Mouse (Mus musculus): ENCODE measurements at regions not wholly inside any gene's neighbourhood (a gene's known extent, or its start where the extent isn't known, plus 50 kb on each side); places are given as distances from the start of the nearest gene placed in this dataset.
A peak's percentile ranks its signal among the peaks of the same experiment; 100 is the strongest.

GRCm38 (mm10) chr17:62977136-62977535, 96.0 kb upstream of the Efna5 start:
- DNase-seq (ENCODE audit: low spot score), result no peak

GRCm38 (mm10) chr17:62974627-62975279, 93.6 kb upstream of the Efna5 start:
- Histone ChIP-seq H3K4me2 (ENCODE audit: low read length) (no peak overlapping the region), H3K4me3 (ENCODE audit: low read depth, low read length) (no peak overlapping the region), H3K27me3 (replicated peaks; ENCODE audit: control insufficient read depth, insufficient read depth, low read length) (no peaks in the 10 kb centered on the region), H3K9me3 (ENCODE audit: control insufficient read depth, low read length) (peaks cover 6% of the 10 kb centered on the region; the same call in 1 of the 2 replicates), H3K27ac (ENCODE audit: low read depth) (no peak overlapping the region), H3K9ac (ENCODE audit: low read length) (no peak overlapping the region), H3K36me3 (ENCODE audit: control insufficient read depth, insufficient read depth, low read length) (no peaks in the 10 kb centered on the region), H3K4me1 (replicated peaks; ENCODE audit: control insufficient read depth, insufficient read depth, low read length) (peaks cover 11% of the 10 kb centered on the region; the same call in 1 of the 2 replicates)
- no peak for ATAC-seq (replicated peaks; ENCODE audit: low FRiP score, low TSS enrichment, low read depth)
- no peak for DNase-seq (ENCODE audit: low spot score)
- WGBS, result 74% methylated on average over 8 of the region's 8 CpGs

More at GRCm38 (mm10) chr17:62977136-62977535, 96.0 kb upstream of the Efna5 start:
- 55% methylated on average over 4 of the region's 4 CpGs for WGBS
- H3K4me2 ChIP-seq (ENCODE audit: low read length), result no peak overlapping the region
- H3K9ac ChIP-seq (ENCODE audit: low read length), result no peak overlapping the region
- peaks cover 4% of the 10 kb centered on the region; the same call in 1 of the 2 replicates for H3K9me3 ChIP-seq (ENCODE audit: control insufficient read depth, low read length)
- no peaks in the 10 kb centered on the region for H3K36me3 ChIP-seq (ENCODE audit: control insufficient read depth, insufficient read depth, low read length)
- H3K4me3 ChIP-seq (ENCODE audit: low read depth, low read length), result no peak overlapping the region
- H3K27ac ChIP-seq (ENCODE audit: low read depth), result no peak overlapping the region
- H3K4me1 ChIP-seq (replicated peaks; ENCODE audit: control insufficient read depth, insufficient read depth, low read length), result peaks cover 11% of the 10 kb centered on the region; the same call in 1 of the 2 replicates
- no peaks in the 10 kb centered on the region for H3K27me3 ChIP-seq (replicated peaks; ENCODE audit: control insufficient read depth, insufficient read depth, low read length)
- ATAC-seq (replicated peaks; ENCODE audit: low FRiP score, low TSS enrichment, low read depth), result no peak

GRCm38 (mm10) chr17:62969025-62969424, 87.9 kb upstream of the Efna5 start:
- no peak overlapping the region for H3K4me3 ChIP-seq (ENCODE audit: low read depth, low read length)
- H3K9me3 ChIP-seq (ENCODE audit: control insufficient read depth, low read length), result peaks cover 6% of the 10 kb centered on the region; the same call in 1 of the 2 replicates
- no peaks in the 10 kb centered on the region; the same call in 1 of the 2 replicates for H3K4me1 ChIP-seq (replicated peaks; ENCODE audit: control insufficient read depth, insufficient read depth, low read length)
- H3K4me2 ChIP-seq (ENCODE audit: low read length), result no peak overlapping the region
- ATAC-seq (replicated peaks; ENCODE audit: low FRiP score, low TSS enrichment, low read depth), result no peak
- H3K9ac ChIP-seq (ENCODE audit: low read length), result no peak overlapping the region
- H3K27ac ChIP-seq (ENCODE audit: low read depth), result peak overlapping the region; percentile 57
- no peaks in the 10 kb centered on the region for H3K27me3 ChIP-seq (replicated peaks; ENCODE audit: control insufficient read depth, insufficient read depth, low read length)
- whole genome bisulfite sequencing, result 22% methylated on average over 6 of the region's 6 CpGs
- no peaks in the 10 kb centered on the region for H3K36me3 ChIP-seq (ENCODE audit: control insufficient read depth, insufficient read depth, low read length)
- no peak for DNase-seq (ENCODE audit: low spot score)

GRCm38 (mm10) chr17:62963824-62964223, 82.7 kb upstream of the Efna5 start:
- Histone ChIP-seq H3K36me3 (ENCODE audit: control insufficient read depth, insufficient read depth, low read length) (no peaks in the 10 kb centered on the region), H3K27me3 (replicated peaks; ENCODE audit: control insufficient read depth, insufficient read depth, low read length) (no peaks in the 10 kb centered on the region), H3K4me2 (ENCODE audit: low read length) (no peak overlapping the region), H3K27ac (ENCODE audit: low read depth) (no peak overlapping the region), H3K9ac (ENCODE audit: low read length) (no peak overlapping the region), H3K4me1 (replicated peaks; ENCODE audit: control insufficient read depth, insufficient read depth, low read length) (peaks cover 7% of the 10 kb centered on the region; the same call in 1 of the 2 replicates), H3K4me3 (ENCODE audit: low read depth, low read length) (no peak overlapping the region), H3K9me3 (ENCODE audit: control insufficient read depth, low read length) (no peaks in the 10 kb centered on the region)
- 59% methylated on average over 4 of the region's 4 CpGs for WGBS
- ATAC-seq (replicated peaks; ENCODE audit: low FRiP score, low TSS enrichment, low read depth) (no peak), DNase-seq (ENCODE audit: low spot score) (no peak)

GRCm38 (mm10) chr17:62962292-62962618, 81.1 kb upstream of the Efna5 start:
- Histone ChIP-seq H3K27me3 (replicated peaks; ENCODE audit: control insufficient read depth, insufficient read depth, low read length) (no peaks in the 10 kb centered on the region), H3K9me3 (ENCODE audit: control insufficient read depth, low read length) (no peaks in the 10 kb centered on the region), H3K4me2 (ENCODE audit: low read length) (no peak overlapping the region), H3K36me3 (ENCODE audit: control insufficient read depth, insufficient read depth, low read length) (no peaks in the 10 kb centered on the region), H3K9ac (ENCODE audit: low read length) (no peak overlapping the region), H3K4me1 (replicated peaks; ENCODE audit: control insufficient read depth, insufficient read depth, low read length) (peaks cover 7% of the 10 kb centered on the region; the same call in 1 of the 2 replicates), H3K4me3 (ENCODE audit: low read depth, low read length) (no peak overlapping the region), H3K27ac (ENCODE audit: low read depth) (no peak overlapping the region)
- ATAC-seq (replicated peaks; ENCODE audit: low FRiP score, low TSS enrichment, low read depth) (no peak), DNase-seq (ENCODE audit: low spot score) (no peak)
- WGBS, result 76% methylated on average over 3 of the region's 3 CpGs

GRCm38 (mm10) chr17:62961596-62962291, 80.6 kb upstream of the Efna5 start:
- Histone ChIP-seq H3K4me2 (ENCODE audit: low read length) (no peak overlapping the region), H3K4me1 (replicated peaks; ENCODE audit: control insufficient read depth, insufficient read depth, low read length) (peaks cover 7% of the 10 kb centered on the region; the same call in 1 of the 2 replicates), H3K4me3 (ENCODE audit: low read depth, low read length) (no peak overlapping the region), H3K27me3 (replicated peaks; ENCODE audit: control insufficient read depth, insufficient read depth, low read length) (no peaks in the 10 kb centered on the region), H3K36me3 (ENCODE audit: control insufficient read depth, insufficient read depth, low read length) (no peaks in the 10 kb centered on the region), H3K27ac (ENCODE audit: low read depth) (no peak overlapping the region), H3K9me3 (ENCODE audit: control insufficient read depth, low read length) (no peaks in the 10 kb centered on the region), H3K9ac (ENCODE audit: low read length) (no peak overlapping the region)
- ATAC-seq (replicated peaks; ENCODE audit: low FRiP score, low TSS enrichment, low read depth) (no peak), DNase-seq (ENCODE audit: low spot score) (no peak)
- 51% methylated on average over 19 of the region's 19 CpGs for WGBS

- peaks cover 7% of the 10 kb centered on the region; the same call in 1 of the 2 replicates for H3K4me1 ChIP-seq (replicated peaks; ENCODE audit: control insufficient read depth, insufficient read depth, low read length)
- H3K9ac ChIP-seq (ENCODE audit: low read length), result no peak overlapping the region
- no peak overlapping the region for H3K4me2 ChIP-seq (ENCODE audit: low read length)
- no peak for ATAC-seq (replicated peaks; ENCODE audit: low FRiP score, low TSS enrichment, low read depth)
- no peak overlapping the region for H3K4me3 ChIP-seq (ENCODE audit: low read depth, low read length)
- 71% methylated on average over 3 of the region's 3 CpGs for whole genome bisulfite sequencing
- H3K36me3 ChIP-seq (ENCODE audit: control insufficient read depth, insufficient read depth, low read length), result no peaks in the 10 kb centered on the region
- H3K9me3 ChIP-seq (ENCODE audit: control insufficient read depth, low read length), result no peaks in the 10 kb centered on the region
- DNase-seq (ENCODE audit: low spot score), result no peak
- no peak overlapping the region for H3K27ac ChIP-seq (ENCODE audit: low read depth)
- no peaks in the 10 kb centered on the region for H3K27me3 ChIP-seq (replicated peaks; ENCODE audit: control insufficient read depth, insufficient read depth, low read length)
Measured at GRCm38 (mm10) chr17:62959146-62959545, 78.0 kb upstream of the Efna5 start.

- Histone ChIP-seq H3K4me3 (ENCODE audit: low read depth, low read length) (no peak overlapping the region), H3K9me3 (ENCODE audit: control insufficient read depth, low read length) (no peaks in the 10 kb centered on the region), H3K27me3 (replicated peaks; ENCODE audit: control insufficient read depth, insufficient read depth, low read length) (no peaks in the 10 kb centered on the region), H3K9ac (ENCODE audit: low read length) (no peak overlapping the region), H3K4me1 (replicated peaks; ENCODE audit: control insufficient read depth, insufficient read depth, low read length) (no peaks in the 10 kb centered on the region), H3K36me3 (ENCODE audit: control insufficient read depth, insufficient read depth, low read length) (no peaks in the 10 kb centered on the region), H3K27ac (ENCODE audit: low read depth) (no peak overlapping the region), H3K4me2 (ENCODE audit: low read length) (no peak overlapping the region)
- no peak for ATAC-seq (replicated peaks; ENCODE audit: low FRiP score, low TSS enrichment, low read depth)
- 61% methylated on average over 1 of the region's 1 CpGs for WGBS
- no peak for DNase-seq (ENCODE audit: low spot score)
Measured at GRCm38 (mm10) chr17:62947537-62948193, 66.5 kb upstream of the Efna5 start.

Data from intestine, embryonic 14.5 days (tissue).